Mouse (Mus musculus): ENCODE measurements around the gene Itprid2.

Itprid2 gene

DNA sequence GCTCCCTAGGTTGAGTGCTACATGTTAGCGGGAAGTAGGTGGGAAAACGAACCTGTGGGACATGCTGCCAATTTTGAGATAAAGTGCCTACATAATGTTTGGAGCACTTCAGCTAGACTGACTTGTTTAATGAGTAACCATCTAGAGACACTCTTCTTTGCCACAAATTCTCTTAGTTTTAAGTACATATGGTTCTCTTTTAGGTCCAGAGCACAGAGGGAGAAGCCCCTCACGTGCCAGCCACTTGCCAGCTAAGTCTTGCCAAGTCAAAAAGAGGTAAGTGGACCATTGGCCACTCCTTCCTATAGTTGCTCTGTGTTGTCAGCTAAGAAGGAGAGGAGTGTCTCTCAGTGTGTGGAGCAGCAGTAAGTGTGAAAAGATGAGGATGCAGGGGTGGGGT, 16.0 kb downstream of the Itprid2 start:
- DNase-seq (ENCODE audit: low spot score): no peak

DNA sequence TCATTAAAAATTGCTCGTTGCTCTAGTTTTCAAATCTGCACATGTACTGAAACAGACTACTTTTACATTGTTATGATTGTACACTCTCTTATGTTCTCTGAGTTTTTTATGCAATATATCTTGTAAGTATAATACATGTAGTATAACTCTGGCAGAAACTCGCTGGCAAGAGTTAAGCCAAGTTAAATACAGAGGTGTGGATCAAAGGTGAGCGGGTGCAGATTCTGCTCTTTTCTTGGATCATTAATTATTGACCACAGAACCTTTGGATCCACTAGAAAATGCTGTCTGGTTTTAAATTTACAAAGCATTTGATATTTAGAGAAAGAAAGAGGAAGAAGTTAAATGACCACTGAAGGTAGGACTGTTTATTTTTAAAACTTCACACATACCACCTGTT, 16.5 kb downstream of the Itprid2 start:
- no peak for DNase-seq (ENCODE audit: low spot score)

DNA sequence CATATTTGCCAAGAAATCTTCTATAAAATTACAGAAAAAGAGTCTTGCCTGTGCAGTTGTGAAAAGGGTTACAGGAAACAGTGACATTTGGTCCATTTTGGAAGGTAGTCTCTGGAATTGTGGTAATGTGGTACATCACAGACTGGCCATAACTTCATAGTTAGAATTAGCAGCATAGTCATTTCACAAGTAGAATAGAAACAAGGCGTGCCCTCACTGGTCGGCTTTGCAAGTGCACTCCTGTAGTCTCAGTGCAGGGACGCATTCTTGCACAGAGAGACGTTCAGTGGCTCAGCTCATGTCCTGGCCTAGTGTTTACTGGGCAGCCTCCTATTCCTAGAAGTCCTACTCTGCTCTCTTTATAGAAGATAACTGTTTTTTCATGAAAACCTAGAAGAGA, 17.4 kb downstream of the Itprid2 start:
- DNase-seq (ENCODE audit: low spot score): no peak

DNA sequence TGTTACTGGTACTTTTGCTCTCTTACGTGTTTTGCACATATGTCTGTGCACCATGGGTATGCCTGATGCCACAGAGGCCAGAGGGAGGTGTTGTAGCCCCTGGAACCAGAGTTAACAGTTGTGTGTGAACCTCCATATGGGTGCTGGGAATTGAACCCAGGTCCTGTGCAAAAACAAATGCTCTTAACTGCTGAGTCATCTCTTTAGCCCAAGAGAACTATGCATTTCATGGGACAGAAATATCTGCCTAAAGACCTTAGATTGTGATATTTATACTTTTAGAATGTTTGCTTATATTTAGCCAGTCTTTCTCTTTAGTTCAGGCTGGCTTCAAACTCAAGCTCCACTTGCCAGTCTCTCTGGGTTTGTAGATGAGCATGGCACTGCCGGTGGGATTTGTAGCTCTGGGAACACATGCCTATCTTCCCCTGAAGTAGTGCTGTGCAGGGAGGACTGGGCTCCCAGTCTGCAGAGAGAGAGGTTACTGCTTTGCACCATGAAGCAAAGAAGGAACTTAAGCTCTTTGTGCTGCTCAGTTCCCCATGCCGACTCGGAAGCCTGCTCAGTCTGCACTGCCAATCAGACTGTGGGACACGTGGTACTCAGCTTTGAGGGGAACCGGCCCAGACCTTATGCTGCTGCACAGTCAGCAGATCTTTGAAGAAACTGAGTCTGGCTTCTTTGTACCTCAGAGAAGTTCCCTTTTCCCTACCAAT, 18.1 kb downstream of the Itprid2 start:
- no peak for DNase-seq (ENCODE audit: low spot score)

DNA sequence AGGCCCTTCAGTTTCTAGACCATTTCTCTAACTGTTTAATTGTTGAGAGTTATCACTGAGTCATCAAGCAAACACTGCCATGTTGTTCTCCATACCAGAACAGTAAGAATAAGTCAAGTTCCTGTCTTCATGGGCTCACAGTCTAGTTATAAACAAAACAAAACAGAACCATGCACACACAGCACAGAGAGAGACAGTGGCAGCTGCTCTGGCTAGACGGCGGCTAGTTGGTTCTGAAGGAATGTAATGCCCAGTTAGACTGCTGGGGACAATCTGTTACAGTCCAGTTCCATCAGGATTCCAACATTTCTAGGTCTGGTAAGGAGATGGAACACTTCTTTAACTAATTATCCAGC, 18.6 kb downstream of the Itprid2 start:
- DNase-seq (ENCODE audit: low spot score): no peak

DNA sequence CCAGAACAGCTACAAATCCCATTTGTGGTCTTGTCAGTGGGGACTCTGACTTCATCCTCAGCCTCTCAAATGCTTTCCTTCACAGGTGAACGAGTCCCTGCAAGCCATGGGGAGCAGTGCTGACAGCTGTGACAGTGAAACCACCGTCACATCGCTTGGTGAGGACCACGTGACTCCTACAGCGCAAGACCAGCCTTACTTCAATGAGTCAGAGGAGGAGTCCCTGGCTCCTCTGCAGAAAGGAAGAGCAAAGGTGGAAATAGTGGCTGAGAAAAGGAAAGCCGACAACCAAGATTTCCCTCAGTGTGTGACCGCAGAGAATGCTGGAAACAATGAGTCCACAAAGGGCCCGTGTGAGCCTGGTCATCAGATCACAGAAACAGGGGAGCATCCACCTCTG, 21.9 kb downstream of the Itprid2 start:
- no peak for DNase-seq (ENCODE audit: low spot score)

DNA sequence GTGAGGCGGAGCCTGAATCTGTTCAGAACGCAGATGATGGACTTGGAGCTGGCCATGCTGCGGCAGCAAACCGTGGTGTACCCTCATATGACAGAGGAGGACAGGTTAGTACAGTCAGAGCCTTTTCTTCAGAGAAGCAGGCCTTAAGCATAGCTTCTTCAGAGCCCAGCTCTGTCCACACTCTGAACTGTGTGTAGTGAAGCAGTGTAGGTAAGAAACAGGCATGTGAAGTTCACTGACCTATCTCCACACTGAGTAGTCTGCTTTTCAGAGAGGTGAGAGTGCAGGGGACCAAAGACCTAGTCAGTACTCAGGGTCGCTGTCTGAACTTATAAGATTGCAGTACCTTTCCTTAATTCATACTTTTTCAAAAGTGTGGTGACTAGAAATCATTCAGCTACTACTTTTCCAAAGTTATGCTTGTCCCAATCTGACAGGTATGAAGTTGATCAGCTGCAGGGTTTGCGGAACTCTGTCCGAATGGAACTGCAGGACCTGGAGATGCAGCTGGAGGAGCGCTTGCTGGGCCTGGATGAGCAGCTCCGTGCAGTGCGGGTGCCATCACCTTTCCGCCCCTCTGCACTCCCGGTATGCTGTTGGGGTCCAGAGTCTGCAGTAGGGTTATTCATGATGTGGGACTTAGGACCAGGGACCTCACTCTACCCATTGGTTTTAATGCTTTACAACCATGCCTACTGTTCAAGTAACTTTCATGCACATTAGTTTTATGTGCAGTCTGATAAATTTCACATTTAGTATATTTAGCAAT, 25.4 kb downstream of the Itprid2 start:
- DNase-seq (ENCODE audit: low spot score): no peak

DNA sequence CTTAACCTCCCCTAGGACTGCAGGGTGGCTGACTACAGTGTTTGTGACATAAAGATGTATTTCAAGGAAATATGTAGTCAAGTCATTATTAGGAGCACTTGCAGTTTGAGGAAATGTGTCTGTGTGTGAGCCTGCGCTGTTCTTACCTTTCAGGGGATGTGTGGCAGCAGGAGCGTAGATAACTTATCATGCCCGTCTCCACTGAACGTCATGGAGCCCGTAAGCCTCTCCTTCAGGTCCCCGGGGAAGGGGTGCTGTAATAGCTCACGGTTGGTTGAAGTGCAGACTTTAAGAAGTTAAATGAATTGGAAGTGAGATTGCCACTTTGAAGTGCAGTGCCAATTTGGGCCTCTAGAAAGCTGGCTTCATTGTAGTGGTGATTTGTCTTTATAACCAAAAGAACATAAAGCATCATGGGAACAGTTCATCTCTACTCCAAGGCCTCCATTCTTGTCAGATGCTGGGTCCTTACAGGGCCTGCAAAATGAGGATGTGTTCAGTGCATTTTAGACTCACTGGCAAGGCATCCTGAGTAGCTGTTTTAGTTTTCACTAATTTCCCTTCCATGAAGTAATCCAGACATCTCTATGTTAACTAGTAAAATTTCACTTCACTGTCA, 26.4 kb downstream of the Itprid2 start:
- no peak for DNase-seq (ENCODE audit: low spot score)

DNA sequence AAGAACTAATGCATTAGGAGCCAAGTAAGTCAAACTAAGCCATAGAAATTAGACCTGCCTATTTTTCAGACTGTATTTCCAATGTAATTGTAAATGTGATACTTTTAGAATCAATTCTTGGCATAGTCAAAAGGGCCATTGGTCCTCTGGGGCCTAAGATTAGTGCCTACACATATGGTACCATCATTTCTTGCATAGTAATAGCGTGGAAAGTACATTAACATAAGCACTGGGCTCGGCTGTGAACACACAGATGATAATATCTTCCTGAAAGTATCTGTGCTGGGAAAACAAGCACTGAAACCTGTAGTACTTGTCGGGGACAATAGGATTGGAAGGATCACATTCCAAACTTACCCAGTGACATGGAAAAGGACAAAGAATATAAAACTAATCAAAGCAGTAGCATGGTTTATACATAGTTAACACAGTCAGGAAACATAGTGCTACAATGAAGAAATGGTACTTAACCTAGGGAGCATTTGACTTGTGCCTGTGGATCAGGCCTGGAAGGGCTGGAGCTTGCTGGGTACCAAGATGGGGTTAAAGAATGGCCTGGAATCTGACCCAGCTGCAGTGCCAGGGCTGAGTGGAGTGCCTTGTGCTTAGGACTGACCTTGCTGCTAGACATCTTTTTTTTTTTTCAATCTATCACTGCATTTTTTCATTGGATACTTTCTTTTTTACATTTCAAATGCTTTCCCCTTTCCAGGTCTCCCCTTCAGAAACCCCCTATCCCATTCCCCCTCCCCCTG, 29.6 kb downstream of the Itprid2 start:
- no peak for DNase-seq (ENCODE audit: low spot score)

DNA sequence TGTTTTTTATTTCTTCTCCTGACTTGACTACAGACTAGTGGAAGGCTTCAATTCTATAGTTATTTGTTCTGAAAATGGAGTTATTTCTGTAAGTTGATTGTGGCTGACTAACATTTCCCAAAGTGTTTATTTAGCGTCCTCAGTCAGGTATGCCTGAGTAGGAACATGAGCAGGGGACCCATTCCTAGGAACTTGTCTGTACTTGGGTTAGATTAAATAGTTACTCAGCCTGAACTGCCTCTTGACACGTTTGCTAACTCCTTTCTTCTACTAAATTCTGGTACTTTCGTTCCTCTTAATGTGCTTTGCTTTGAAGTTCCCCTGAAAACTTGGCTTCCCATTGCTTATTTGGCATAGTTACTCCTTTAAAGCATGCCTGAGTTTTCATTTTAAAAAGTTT, 30.3 kb downstream of the Itprid2 start:
- DNase-seq (ENCODE audit: low spot score): no peak

DNA sequence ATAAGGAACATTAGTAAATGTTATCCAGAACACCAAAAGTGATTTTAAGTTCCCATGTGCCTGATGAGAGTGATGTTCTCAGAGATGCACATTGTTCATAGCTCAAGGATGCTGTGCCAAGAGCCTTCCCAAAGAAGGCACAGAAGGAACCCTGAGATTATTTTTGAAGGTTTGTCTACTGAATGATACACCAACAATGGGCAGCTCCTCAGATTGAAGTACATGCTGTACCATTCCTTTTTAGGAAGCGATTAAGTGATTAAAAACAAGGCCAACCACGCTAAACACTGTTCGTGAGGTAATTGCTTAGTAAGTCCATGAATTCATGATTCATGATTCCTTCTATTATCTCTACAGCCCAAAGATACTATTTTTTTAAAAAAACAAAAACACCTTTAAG, 40.1 kb downstream of the Itprid2 start:
- no peak for DNase-seq (ENCODE audit: low spot score)

DNA sequence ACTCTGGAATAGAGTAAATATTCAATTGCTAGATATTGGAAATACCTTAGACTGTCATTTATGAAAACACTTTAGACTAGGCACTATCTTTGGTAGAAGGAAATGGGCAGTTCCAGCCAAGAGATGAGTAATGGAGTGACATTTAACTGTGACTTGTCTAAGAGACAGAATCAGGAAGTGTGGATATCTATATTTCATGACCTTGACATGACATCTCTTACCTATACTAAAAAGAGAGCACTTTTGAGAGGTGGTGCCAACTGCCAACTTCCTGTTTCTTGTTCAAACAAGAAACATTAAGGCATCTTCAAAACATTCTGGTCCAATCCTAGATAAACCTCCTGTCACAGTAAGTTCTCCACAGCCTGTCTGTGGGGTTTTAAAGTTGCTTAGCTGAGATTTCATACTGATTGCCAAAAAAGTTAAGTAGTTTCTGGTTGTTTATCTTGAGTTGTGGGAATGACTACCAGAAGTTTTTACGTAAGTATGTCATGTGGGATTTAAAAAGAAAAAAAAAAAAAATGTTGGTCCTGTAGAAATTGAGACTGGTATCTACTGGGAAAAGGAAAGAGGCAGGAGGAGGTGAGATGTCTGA, 42.6 kb downstream of the Itprid2 start:
- DNase-seq (ENCODE audit: low spot score): no peak

DNA sequence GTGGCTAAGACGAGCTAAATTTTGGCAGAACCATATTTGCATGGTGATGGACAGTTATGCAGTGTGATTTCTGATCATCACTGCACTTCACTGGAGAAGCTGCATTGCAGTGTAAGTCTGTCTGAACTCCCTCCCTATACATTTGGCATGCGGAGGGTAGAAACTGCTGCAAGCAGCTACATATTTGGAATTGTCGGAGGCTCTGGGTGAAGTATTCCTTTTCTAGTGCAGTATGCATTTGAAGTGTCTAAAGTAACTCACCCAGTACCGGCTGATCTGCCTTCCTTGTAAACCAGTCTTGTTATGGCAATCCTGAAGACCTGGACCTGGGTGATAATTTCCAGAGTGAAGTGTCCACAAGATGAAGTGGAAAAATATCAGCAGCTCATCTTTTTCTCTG, 46.5 kb downstream of the Itprid2 start:
- no peak for DNase-seq (ENCODE audit: low spot score)

DNA sequence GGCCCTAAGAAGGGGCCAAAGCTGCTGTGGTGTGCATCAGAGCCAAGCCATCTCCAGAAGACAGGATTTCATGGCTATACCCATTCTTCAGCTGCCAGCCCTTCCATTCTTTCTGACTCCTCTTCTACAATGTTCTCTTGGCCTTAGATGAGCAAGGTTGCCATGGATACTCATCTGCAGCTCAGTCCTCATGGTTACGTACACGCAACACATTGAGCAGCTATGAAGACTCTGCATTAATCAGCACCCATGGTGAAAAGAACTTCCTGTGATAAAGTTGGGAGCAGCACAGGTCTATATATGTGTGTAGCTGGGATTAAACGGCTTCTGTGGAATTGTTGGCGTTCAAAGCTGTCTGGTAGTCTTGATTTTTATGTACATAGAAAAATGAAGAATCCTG, 48.1 kb downstream of the Itprid2 start:
- DNase-seq (ENCODE audit: low spot score): no peak

DNA sequence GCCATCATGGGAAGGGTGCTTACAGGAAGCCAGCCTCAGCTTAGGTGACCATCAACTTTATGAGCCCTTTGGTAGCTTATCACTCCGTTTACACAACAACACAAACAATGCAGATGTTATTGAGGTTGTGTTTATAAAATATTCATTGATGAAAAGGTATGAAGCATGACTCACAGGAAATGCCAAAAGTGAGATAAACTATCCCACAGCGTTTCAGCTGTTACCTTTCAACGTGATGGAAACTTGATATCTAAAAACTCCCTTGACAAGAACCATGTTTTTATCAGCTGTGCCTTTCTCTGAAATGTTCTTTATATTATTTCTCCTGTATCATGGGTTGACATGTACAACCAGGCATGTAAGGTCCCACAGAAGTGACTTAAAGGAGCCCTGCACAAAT, 55.7 kb downstream of the Itprid2 start:
- no peak for DNase-seq (ENCODE audit: low spot score)

DNA sequence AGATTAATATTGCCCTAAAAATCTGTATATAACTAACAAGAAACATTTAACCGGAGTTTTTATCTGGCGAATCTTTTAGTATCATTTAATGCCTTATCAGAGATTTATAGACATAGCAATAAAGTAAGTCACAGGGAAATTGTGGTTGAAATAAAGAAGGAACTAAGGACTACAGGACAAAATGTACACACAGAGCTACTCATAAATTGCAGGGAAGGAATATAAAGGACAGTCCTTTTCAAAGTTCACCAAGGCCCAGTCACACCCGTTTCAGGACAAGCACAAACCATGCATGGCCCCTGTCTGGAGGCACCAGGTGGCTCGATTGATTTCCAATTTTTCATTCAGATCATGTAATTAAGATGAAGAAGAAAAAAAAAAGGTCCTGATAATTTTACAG, 60.0 kb downstream of the Itprid2 start:
- DNase-seq (ENCODE audit: low spot score): no peak

DNA sequence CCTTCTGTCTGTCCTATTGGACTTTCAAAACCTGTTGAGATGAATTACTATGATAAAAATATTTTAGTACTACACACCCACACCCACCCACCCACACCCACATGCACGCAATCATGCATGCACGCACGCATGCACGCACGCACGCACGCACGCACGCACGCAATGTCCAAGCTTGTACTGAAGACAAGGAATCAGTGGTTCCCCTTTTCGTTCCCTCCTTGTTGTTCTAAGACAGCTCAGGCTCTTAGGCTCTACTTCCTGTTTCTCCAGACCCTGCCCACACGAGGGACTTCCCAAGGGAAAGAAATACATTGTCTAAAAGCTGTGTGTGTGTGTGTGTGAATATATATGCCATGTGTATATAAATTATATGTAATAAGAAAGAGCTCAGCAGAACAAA, 60.8 kb downstream of the Itprid2 start:
- DNase-seq (ENCODE audit: low spot score): no peak

DNA sequence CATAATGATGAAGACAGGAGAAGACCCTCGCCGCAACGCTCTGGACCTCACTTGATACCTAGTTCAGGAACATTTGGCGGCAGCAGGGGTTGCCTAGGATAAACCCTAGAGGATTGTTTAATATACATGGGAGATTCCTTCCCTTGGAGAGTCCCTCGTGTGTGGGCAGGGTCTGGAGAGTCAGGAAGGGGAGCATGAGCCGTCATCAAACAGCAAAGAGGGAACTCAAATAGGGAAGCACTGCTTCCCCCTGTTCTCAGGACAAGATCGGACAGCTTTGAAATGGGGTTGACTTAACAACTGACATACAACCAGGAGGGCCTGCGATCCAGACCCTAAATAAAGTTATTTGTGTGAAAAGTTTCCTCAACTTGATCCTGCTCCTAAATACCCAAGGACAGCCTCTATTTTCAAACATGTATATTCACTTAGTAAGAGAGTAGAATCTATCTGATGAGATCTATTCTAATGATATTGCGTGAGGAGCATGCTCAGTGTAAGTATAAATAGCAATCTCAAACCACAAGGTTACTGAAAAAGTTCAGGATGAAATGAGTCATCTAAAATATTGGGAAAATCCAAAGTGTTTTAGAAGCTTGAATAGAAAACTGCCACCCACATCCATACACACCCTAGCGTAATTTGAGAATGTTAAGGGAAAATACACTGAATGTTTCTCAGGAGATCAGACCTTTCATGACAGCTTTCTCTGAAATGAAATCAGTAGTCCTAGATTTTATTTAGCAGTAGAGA, 61.5 kb downstream of the Itprid2 start:
- no peak for DNase-seq (ENCODE audit: low spot score)

DNA sequence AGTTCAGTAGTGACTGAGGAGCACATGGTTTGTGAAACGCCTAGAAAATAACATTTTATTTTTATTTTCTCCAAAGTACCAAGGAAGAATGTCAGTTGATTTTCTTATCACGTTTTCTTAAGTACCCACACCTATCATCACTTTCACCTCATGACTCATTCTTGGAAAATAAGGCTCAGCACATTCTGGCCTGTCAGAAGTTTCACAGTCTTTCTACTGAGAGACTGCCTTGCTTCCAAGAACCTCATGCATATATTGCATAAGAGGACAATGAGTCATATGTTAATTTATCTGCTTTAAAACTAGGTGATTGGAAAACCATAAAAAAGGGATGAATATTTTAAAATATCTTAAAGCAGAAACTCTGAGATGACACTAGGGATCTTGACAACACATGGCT, 63.0 kb downstream of the Itprid2 start:
- DNase-seq (ENCODE audit: low spot score): no peak

DNA sequence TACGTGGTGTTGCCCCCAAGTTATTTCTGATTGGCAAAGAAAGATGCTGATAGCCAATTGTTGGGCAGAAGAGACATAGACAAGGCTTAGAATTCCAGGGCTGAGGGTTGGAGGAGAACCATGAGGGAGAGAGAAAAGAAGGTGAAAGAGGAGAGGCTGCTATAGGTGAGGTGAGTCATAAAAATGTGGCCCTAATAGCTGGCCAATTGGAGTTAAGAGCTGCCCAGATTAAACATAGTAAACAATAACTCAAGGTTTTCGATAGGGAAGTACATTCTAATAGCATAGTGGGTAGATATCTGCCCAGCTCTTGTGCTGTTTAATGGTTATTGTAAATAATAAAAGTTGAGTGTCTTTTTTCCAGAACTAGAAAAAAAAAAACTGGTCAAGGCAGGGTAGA, 69.6 kb downstream of the Itprid2 start:
- DNase-seq (ENCODE audit: low spot score): no peak

DNA sequence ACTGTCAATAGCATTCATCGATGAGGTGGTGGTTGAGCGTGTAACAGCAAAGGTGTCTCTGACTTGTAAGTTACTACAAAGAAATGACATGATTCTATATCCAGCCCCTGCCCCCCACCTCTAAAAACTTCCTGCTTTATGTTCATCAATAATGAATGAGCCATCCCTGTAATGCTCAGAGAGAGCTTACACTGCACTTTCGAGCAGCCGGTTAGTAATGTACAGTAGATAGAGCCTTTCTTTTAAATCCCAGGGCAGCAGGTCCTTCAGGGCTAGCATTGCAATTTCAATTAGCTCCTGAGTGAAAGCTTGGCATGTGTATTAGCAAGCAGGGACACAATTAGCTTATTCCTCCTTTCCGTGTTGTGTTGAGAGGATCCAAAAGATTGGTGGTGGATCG, 72.4 kb downstream of the Itprid2 start, which contains the start of gene Ppp1r1c:
Gene Ppp1r1c (plus strand): TSS at position 206 of the 400 bp plus-strand sequence.
- DNase-seq (ENCODE audit: low spot score): no peak

Data from urinary bladder, postnatal 14 days (tissue).